In the genomic region with DNA sequence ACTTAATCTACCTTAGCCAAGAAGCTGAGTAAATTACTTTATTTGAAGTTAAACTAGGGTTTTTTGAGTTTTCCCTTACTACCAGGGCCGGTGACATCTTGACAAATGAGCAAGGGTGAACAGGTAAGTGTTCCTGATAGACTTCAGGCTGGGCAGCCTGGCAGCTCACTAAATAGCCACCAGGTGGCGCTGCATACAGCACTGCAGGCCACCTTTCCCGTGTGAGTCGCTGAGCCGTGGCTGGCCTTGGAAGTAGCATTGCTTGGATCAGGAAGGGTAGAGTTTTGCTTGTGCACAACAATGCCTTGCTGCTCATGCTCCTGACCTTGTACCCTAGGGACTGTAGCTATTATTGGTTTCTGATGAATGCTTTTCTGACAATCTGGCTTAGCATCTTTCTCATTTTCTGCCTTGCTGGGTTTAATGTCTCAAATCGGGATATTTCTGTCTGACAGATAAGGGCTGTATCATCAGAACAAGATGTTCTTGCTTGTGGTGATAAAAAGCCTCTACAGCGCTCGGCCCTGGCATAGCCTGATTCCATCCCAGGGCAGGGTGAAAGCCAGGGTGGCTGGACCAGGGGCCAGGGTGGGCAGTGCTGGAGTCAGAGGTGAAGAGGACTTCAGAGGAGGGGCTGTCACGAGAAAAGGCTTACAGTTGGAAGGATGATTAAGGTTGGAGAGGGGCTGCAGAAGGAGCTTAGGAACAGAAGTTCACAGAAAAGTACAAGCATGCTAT, we compare ENCODE assay signal across 8 mouse cellular contexts. TPM values are rescaled to one million over a fixed set of nuclear protein-coding genes. Genes with fewer than 3 reads are reported as not detected.
A peak's percentile ranks its signal among the peaks of the same experiment; 100 is the strongest.
DNase-seq lines count a peak whose midpoint lies in the region; ATAC-seq and TF ChIP-seq lines count a peak whose summit lies in the region.

No protein-coding gene starts in this region.

- no peak overlapping the region for H3K9ac ChIP-seq in forebrain, embryonic 16.5 days (replicated peaks; ENCODE audit: low read depth, low read length)
- H3K9ac ChIP-seq in hindbrain, embryonic 14.5 days: no peak overlapping the region

- no peaks in the 10 kb centered on the region for H3K36me3 ChIP-seq in forebrain, embryonic 16.5 days (ENCODE audit: control insufficient read depth, insufficient read depth)
- H3K36me3 ChIP-seq in hindbrain, embryonic 14.5 days (replicated peaks; ENCODE audit: control insufficient read depth, insufficient read depth): no peaks in the 10 kb centered on the region

- ATAC-seq in forebrain, embryonic 16.5 days: peak; percentile 79
- peak; percentile 62; the same call in 1 of the 2 replicates for ATAC-seq in hindbrain, embryonic 14.5 days (ENCODE audit: low FRiP score)

- no peak for TF ChIP-seq POLR2A in cerebellum, adult 2 months (IDR thresholded peaks at IDR 0.05; ENCODE audit: borderline replicate concordance, insufficient read depth, low read length)

- DNase-seq in NIH3T3 (ENCODE audit: low read depth): peak; percentile 71
- peak; percentile 72 to 80 for DNase-seq in cerebellum, adult 2 months
- DNase-seq in hindbrain, embryonic 14.5 days (ENCODE audit: low spot score): peak; percentile 95
- peak; percentile 80 to 86 for DNase-seq in layer of hippocampus, postnatal 10 days (ENCODE audit: low spot score in 2 of 2)
- DNase-seq in lung, postnatal 4 days: peak; percentile 47 to 67
- DNase-seq in retina, postnatal 7 days (ENCODE audit: low read depth, low spot score): peak; percentile 64
- peak; percentile 59 for DNase-seq in urinary bladder, adult 2 months (ENCODE audit: low spot score)

- WGBS in cerebellum, adult 2 months: 32% methylated on average over 9 of the region's 9 CpGs
- 34% methylated on average over 9 of the region's 9 CpGs for WGBS in forebrain, embryonic 16.5 days
- WGBS in hindbrain, embryonic 14.5 days: 28% methylated on average over 9 of the region's 9 CpGs

- H3K27me3 ChIP-seq in cerebellum, adult 2 months (ENCODE audit: control insufficient read depth, insufficient read depth, low read length): no peaks in the 10 kb centered on the region
- H3K27me3 ChIP-seq in forebrain, embryonic 16.5 days (replicated peaks; ENCODE audit: control insufficient read depth, insufficient read depth, low read length): no peaks in the 10 kb centered on the region
- H3K27me3 ChIP-seq in hindbrain, embryonic 14.5 days (ENCODE audit: control insufficient read depth, insufficient read depth, low read length): no peaks in the 10 kb centered on the region

- H3K4me2 ChIP-seq in forebrain, embryonic 16.5 days (ENCODE audit: low read length): no peak overlapping the region
- no peak overlapping the region for H3K4me2 ChIP-seq in hindbrain, embryonic 14.5 days (replicated peaks)

- TF ChIP-seq CTCF in cerebellum, adult 2 months (IDR thresholded peaks at IDR 0.05; ENCODE audit: borderline replicate concordance, insufficient read depth, low read depth, low read length): peak; percentile 99

- no peaks in the 10 kb centered on the region for H3K9me3 ChIP-seq in forebrain, embryonic 16.5 days (ENCODE audit: control insufficient read depth, low read length)
- H3K9me3 ChIP-seq in hindbrain, embryonic 14.5 days (ENCODE audit: control insufficient read depth, low read length): no peaks in the 10 kb centered on the region

- no peak overlapping the region for H3K27ac ChIP-seq in cerebellum, adult 2 months (ENCODE audit: insufficient read depth, low read length)
- no peak overlapping the region for H3K27ac ChIP-seq in forebrain, embryonic 16.5 days (ENCODE audit: low read length)
- H3K27ac ChIP-seq in hindbrain, embryonic 14.5 days: no peak overlapping the region

- no peak overlapping the region for H3K4me3 ChIP-seq in cerebellum, adult 2 months (replicated peaks; ENCODE audit: insufficient read depth, low read depth, low read length)
- H3K4me3 ChIP-seq in forebrain, embryonic 16.5 days (replicated peaks; ENCODE audit: low read length): no peak overlapping the region
- H3K4me3 ChIP-seq in hindbrain, embryonic 14.5 days (replicated peaks; ENCODE audit: low read length): no peak overlapping the region

- H3K4me1 ChIP-seq in cerebellum, adult 2 months (ENCODE audit: control insufficient read depth, insufficient read depth, low read length): no peaks in the 10 kb centered on the region
- H3K4me1 ChIP-seq in forebrain, embryonic 16.5 days (replicated peaks; ENCODE audit: control insufficient read depth, insufficient read depth, low read length): 0 out of 2 replicates have a peak, but pooled peaks cover 2% of the 10 kb centered on the region
- no peaks in the 10 kb centered on the region for H3K4me1 ChIP-seq in hindbrain, embryonic 14.5 days (replicated peaks; ENCODE audit: control insufficient read depth, insufficient read depth, low read length)

RNA-seq across cellular contexts. Expression of a gene that starts 58.4 kb away (rescaled TPM):
- polyA plus RNA-seq in cerebellum, adult 2 months (2012; rRNA removed): 5.1 and 5.3 TPM in 2 replicates
- 5.6 and 8.3 TPM in 2 replicates for polyA plus RNA-seq in forebrain, embryonic 16.5 days (2015; fragmentation: Nextera tagmentation; extraction: Ambion mirVana)
- 6.2 and 7.1 TPM in 2 replicates for polyA plus RNA-seq in hindbrain, embryonic 14.5 days (2014; fragmentation: Nextera tagmentation; extraction: Ambion mirVana)
- total RNA-seq in layer of hippocampus, postnatal 10 days (2021): 10 to 100 TPM in 1 of 2 experiments, 1 to 10 TPM in 1; 8.6 to 10.6 TPM
- 0.32 and 0.39 TPM in 2 replicates for polyA plus RNA-seq in urinary bladder, adult 2 months (2012; rRNA removed)
